Mouse (Mus musculus): ENCODE results near the gene Mrpl53. TPM values are rescaled to one million over a fixed set of nuclear protein-coding genes. Genes with fewer than 3 reads are reported as not detected.
A peak's percentile ranks its signal among the peaks of the same experiment; 100 is the strongest.

The Mrpl53 gene
- total RNA-seq (2021), result 100 to 1,000 TPM; 102 TPM
- long read RNA-seq, experiment 1, transcript Mrpl53-201 (3 exons, 695 nt), result major isoform, 108 of 115 reads
- long read RNA-seq, experiment 1, partial matches to known transcripts, result 5 of 115 reads
- long read RNA-seq, experiment 1, other reads (novel, unspliced or antisense), result 2 of 115 reads
- long read RNA-seq, experiment 2, transcript Mrpl53-201 (3 exons, 695 nt), result major isoform, 72 of 81 reads
- long read RNA-seq, experiment 2, partial matches to known transcripts, result 4 of 81 reads
- long read RNA-seq, experiment 2, other reads (novel, unspliced or antisense), result 5 of 81 reads

- DNase-seq (ENCODE audit: low spot score), result peak; percentile 85
Measured at GRCm38 (mm10) chr6:83108762-83109668, at the start of gene Mrpl53. Gene Mrpl53, plus strand, starts transcription at chr6:83109040.

GRCm38 (mm10) chr6:83065995-83066394 is 42.8 kb upstream of the Mrpl53 start:
- no peak for DNase-seq (ENCODE audit: low spot score)

- DNase-seq (ENCODE audit: low spot score), result no peak
Measured at GRCm38 (mm10) chr6:83066441-83066840, 42.4 kb upstream of the Mrpl53 start.

GRCm38 (mm10) chr6:83068221-83068620 is 40.6 kb upstream of the Mrpl53 start:
- no peak for DNase-seq (ENCODE audit: low spot score)

GRCm38 (mm10) chr6:83068706-83069487 is 39.9 kb upstream of the Mrpl53 start:
- no peak for DNase-seq (ENCODE audit: low spot score)

GRCm38 (mm10) chr6:83069488-83070246 is 39.2 kb upstream of the Mrpl53 start:
- no peak for DNase-seq (ENCODE audit: low spot score)

GRCm38 (mm10) chr6:83070247-83070310 is 38.8 kb upstream of the Mrpl53 start, which contains the start of gene Tlx2:
Gene Tlx2, minus strand, starts transcription at chr6:83070293.
- no peak for DNase-seq (ENCODE audit: low spot score)

GRCm38 (mm10) chr6:83070311-83071219 is 38.3 kb upstream of the Mrpl53 start:
- DNase-seq (ENCODE audit: low spot score), result no peak

- no peak for DNase-seq (ENCODE audit: low spot score)
Measured at GRCm38 (mm10) chr6:83071220-83071619, 37.6 kb upstream of the Mrpl53 start.

GRCm38 (mm10) chr6:83074979-83075378 is 33.9 kb upstream of the Mrpl53 start:
- DNase-seq (ENCODE audit: low spot score), result no peak

- DNase-seq (ENCODE audit: low spot score), result no peak
Measured at GRCm38 (mm10) chr6:83077630-83078323, 31.1 kb upstream of the Mrpl53 start, which contains the start of gene Pcgf1. Gene Pcgf1, plus strand, starts transcription at chr6:83077869.

- peak; percentile 99 for DNase-seq (ENCODE audit: low spot score)
Measured at GRCm38 (mm10) chr6:83078324-83078858, 30.4 kb upstream of the Mrpl53 start.

GRCm38 (mm10) chr6:83080210-83080609 is 28.6 kb upstream of the Mrpl53 start:
- no peak for DNase-seq (ENCODE audit: low spot score)

GRCm38 (mm10) chr6:83083497-83083896 is 25.3 kb upstream of the Mrpl53 start:
- no peak for DNase-seq (ENCODE audit: low spot score)

- no peak for DNase-seq (ENCODE audit: low spot score)
Measured at GRCm38 (mm10) chr6:83084477-83084876, 24.4 kb upstream of the Mrpl53 start.

- DNase-seq (ENCODE audit: low spot score), result no peak
Measured at GRCm38 (mm10) chr6:83086121-83087035, 22.5 kb upstream of the Mrpl53 start, which contains the start of gene Lbx2. Gene Lbx2, plus strand, starts transcription at chr6:83086367.

- peak; percentile 49 for DNase-seq (ENCODE audit: low spot score)
Measured at GRCm38 (mm10) chr6:83087205-83087925, 21.5 kb upstream of the Mrpl53 start.

GRCm38 (mm10) chr6:83087926-83088260 is 20.9 kb upstream of the Mrpl53 start:
- no peak for DNase-seq (ENCODE audit: low spot score)

Data from gastrocnemius, adult 18-20 months (tissue).